Mouse (Mus musculus) kidney, adult 8-10 months (tissue): ENCODE data around the gene Dcaf15.

Source experiments
- DNase-seq, 2 experiments: peaks; one replicate each; pipeline ENCODE4 v3.0.0; 2022

The Dcaf15 gene

DNA sequence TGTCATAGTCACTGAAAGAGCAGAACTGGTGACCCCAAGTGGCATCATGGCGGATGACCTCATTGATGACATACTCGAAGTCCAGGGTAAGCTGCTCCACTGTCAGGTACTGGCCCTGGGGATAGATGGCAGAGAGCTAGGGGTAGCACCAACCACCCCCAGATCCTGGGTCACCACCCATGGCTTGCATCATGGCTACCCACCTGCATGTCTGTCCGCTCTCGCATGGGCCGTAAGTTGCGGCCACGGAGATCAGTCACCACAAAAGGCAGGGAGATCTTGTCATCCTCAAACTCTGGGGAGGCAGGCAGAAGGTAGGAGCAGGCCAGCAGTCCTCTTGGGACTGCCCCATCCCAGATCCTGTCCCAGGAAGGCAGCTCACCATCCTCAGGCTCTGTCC, 6.2 kb downstream of the Dcaf15 start:
- no peak for DNase-seq

GRCm38 (mm10) chr8:84096061-84096460, 8.5 kb downstream of the Dcaf15 start:
- no peak for DNase-seq

DNA sequence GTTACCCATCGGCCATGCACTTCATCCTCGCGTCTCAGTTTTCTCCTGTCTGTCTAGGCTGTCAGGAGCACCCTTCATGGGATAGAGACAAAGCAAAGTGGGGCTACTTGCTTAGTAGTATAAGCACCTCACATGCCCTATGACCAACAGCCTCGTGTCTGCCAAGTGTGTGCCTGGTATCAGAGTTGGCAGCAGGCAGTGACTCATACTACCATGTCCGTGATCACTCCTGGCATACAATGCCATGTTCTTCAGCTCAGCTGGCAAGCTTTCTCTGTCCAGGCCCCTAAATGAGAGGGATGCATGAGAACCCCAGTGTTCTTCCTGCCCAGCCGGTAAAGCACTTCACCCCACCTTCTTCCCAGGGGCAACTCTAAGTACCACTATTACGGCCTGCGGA, 14.0 kb downstream of the Dcaf15 start:
- no peak for DNase-seq

GRCm38 (mm10) chr8:84089277-84089676, 15.3 kb downstream of the Dcaf15 start:
- DNase-seq = no peak

DNA sequence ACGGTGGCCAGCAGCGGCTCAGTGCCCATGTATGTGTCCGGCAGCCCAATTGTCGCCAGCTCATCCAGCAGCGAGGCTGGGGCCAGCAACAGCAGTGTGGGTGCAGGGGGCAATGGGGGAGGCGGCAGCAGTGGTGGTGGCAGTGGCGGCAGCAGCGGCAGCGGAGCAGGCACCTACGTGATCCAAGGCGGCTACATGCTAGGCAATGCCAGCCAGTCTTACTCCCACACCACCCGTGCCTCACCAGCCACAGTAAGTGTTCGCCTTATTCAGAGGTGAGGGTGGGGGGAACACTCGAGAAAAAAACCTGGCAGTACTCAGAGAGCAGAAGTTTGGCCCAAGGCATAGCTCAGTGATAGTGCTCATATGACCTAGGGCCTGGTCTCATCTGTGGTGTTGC, 16.7 kb downstream of the Dcaf15 start:
- DNase-seq = no peak

DNA sequence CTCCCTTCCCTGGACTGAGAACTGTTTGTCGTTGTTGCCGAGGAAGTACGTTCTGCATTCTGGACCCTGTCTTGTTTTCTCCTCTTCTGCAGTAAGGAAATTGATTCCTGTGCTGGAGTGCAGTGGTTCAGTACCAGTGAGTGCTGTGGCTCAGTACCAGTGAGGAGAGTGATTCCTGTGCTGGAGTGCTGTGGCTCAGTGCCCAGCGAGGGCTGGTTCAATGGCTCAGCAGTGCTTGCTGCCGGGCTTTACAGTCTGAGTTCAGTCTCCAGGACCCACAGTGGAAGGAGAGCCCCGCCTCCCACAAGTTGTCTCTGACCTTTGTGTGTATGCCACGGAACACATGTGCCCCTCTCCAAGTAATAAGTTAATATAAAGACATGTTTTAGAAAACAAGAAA, 17.4 kb downstream of the Dcaf15 start:
- DNase-seq = peak in 1 of 2 experiments; percentile 47

DNA sequence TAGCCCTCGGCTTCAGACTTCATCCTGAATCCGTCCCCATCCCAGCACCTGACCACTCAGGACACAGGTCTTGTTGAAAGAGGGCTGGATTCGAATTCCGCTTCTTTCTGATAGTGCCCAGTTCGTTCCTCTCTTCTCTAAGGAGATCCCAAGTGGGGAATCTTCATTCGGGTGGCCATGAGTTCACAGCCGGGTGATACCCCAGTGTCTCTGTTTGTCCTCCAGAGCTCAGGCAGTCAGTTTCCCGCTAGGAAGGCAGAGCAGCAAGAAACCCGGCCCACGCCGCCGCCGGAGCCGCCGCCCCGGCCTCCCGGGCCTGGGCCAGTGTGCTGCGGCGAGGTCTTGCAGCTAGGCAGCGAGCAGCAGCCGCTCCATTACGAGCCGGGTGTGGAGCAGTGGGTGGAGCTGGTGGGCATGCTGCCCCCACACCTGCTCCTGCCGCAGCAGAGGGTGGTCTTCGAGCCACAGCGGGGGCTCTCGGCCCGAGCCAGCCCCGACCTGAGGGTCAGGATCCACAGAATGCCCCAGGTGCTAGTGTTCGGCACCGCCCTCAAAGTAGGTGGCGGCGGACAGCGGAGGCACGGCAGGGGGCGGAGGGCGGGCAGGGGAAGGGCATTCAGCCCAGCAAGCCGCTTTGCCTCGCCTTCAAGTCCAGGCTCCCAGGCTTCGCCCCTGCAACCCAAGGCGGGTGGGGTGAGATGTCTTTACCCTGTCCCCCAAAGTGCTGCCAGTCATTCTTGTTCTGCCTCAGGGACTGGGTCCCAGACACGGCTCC, 20.0 kb downstream of the Dcaf15 start:
- DNase-seq = peak in 1 of 2 experiments; percentile 45

DNA sequence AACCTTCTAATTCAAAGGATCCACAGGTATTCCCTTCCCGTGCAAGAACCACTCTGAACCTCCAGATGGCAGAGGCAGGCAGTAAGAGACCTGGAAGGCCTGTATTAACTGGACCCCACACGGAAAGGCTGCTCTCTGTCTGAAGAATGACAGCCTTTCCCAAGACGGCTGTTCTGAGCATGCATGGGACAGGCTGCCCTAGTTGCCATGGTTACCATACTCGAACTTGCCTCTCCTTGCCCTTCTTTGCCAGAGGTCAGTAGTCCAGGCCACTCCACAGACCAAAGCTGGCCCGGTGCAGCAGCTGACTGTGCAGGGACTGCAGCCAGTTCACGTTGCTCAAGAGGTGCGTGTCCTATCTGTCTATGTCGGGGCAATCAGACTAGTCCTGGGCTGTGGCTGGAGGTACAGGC, 20.7 kb downstream of the Dcaf15 start:
- DNase-seq = peak; percentile 83 to 88

DNA sequence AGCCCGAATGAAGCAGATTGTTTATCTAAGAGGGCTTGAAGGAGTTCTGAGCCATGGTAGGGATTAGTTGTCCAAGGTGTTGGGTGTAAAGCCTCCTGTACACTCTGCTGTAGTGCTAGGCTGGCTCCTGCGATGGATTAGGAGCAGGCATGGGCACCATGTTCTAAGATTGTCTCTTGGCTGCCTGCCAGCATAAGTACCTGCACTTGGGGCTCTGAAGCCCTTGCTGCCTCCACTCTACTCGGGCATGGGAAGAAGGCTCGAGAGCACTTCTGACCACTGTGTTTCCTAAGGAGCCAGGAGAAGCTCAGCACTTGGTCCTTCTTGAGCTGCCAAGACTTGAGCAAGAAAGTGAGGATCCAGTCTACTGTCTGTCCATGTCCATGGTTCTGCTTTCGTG, 25.4 kb downstream of the Dcaf15 start:
- DNase-seq = no peak

DNA sequence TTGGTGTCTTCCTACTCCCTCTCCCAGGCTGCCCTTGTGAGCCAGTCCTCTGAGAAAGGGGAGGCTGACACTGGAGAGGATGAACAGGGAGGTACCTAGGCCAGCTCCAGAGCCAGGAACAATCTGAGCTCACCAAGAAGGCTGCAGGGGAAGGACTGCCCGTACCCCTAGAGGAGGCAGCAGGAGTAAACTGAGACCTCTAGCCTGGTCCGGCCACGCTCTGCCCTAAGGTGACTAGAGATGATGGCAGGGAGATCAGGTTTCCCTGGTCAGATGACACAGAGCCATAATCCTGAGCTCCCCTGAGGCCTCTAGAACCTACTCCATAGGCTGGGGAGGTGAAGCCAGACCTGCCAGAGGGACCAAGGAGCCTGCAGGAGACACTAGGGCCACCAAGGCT, 27.7 kb downstream of the Dcaf15 start:
- no peak for DNase-seq

- DNase-seq = no peak
Observed at GRCm38 (mm10) chr8:84076412-84076811, 28.2 kb downstream of the Dcaf15 start.

- no peak for DNase-seq
Observed at GRCm38 (mm10) chr8:84073230-84073976, 31.2 kb downstream of the Dcaf15 start.

- no peak for DNase-seq
Observed at GRCm38 (mm10) chr8:84072321-84072720, 32.2 kb downstream of the Dcaf15 start.

GRCm38 (mm10) chr8:84071921-84072320, 32.6 kb downstream of the Dcaf15 start:
- no peak for DNase-seq

DNA sequence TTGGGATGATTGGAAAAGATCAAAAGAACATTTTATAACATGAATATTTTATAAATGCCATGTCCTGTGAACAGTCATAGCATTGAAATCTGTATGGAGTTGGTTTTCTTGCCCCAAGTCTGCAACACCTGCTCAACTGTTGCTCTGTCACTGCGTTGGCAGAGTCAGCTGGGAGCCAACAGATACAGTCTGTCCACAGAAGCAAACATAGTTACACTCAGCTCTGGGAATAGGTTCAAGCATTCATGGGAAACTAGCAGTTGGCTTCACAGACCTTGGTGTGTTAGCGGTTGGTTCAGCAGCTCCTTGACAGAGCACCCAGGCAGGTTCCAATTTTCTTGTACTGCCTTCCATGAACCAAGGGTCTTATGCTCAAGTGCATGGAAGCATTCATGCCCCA, 33.9 kb downstream of the Dcaf15 start:
- no peak for DNase-seq

- DNase-seq = no peak
Observed at GRCm38 (mm10) chr8:84070241-84070640, 34.3 kb downstream of the Dcaf15 start.

DNA sequence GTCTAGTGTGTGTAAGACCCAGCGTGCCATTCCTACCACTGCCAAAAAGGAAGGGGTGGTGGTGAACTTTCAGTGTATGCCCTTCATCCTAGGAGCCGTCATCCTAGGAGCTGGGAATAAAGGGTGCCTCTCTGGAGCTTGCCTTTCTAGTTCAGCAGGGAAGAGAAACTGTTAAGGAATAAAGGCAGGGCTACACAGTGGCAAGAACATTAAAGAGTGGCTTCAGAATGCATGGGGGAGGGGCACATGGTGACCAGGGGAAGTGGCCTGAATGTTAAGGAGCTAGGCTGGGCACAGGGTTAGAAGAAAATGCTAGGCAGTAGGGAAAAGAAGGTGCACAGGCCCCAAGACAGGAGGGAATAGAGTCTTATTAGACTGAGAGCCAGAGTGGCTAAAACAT, 34.8 kb downstream of the Dcaf15 start:
- DNase-seq = no peak

- peak in 1 of 2 experiments; percentile 45 for DNase-seq
Observed at GRCm38 (mm10) chr8:84069169-84069568, 35.4 kb downstream of the Dcaf15 start.

DNA sequence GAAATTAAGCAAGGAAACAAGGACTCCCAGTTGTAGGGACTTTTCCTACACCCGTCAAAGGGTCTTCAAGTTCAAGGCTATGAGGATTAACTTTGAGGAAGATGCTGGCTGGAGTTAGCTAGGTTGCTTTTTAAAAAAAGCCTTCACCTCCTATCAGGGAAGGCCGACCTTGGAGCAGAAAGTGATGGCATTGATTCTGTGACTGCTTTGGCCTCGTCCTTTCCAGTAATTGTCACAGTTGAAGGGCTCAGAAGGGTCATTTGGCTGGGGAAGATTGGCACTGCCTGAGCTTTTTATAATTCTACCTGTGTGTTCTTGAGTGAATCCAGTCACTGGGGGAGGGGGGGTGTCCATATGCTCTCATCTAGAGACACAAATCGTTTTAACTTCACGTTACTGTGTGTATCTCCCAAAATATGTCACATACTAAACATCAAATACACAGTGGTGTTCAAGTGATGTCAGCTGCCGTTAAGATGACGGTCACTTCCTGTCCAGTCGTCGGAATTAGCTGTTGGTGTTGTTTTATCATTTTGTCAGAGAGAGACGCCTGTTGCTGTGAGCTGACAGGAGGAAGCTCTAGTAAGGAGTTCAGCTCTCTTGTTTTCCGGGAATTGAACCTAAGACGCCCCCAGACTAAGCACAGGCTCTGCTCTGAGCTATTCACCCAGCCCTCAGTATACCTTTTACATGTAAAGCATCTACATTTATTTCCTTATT, 36.1 kb downstream of the Dcaf15 start:
- DNase-seq = no peak

DNA sequence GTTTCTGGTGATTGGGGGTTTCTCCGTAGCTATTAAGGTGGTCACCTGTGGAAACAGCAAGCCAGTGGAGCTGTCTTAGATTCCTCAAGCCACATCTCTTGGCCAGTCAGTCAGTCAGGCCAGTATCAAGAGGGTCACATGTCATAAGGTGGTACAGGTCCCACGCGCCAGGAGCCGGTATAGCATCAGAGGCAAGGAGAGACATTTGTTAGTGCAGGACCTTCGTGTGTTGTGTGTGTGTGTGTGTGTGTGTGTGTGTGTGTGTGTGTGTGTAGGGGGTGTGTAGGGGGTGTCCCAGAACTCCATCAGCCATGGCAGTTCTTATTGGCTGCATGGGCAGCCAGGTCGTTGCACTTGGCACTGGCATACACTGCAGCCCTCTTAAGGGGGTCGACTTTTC, 36.7 kb downstream of the Dcaf15 start:
- DNase-seq = no peak

DNA sequence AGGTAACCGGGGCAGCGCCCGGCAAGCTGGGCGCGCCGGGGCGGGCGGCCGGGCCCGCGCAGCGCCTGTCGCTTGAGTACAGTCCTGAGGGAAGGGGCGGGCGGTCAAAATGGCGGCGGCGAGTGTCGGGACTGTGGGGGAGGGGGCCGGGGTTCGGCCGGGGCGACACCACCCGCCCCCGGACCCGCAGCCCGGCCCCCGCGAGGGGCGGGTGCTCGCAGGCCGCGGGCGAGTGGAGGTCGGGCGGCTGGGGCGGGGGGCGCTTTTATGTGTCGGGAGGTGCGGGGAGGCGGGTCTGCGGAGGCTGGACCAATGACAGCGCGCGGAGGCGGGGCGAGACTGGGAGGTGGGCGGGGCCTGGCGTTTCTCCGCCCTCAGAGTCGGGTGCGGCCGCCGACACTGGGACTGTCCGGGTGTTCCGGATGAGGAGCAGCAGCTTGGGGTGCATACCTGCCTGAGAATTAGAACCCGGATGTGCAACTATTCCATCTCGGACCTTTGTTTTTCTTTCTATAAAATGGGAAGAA, 37.5 kb downstream of the Dcaf15 start:
- DNase-seq = peak; percentile 93 to 98

GRCm38 (mm10) chr8:84066291-84066930, 38.2 kb downstream of the Dcaf15 start, which contains the start of gene Rfx1:
TSS of gene Rfx1 (plus strand) at chr8:84066834.
- DNase-seq = peak; percentile 100
